Mouse (Mus musculus): Measurements from ENCODE around the gene Fam219b. TPM values are rescaled to one million over a fixed set of nuclear protein-coding genes. Genes with fewer than 3 reads are reported as not detected.
A peak's percentile ranks its signal among the peaks of the same experiment; 100 is the strongest.

Fam219b gene
- polyA plus RNA-seq, 1 experiment from 2014 or later = 23.6 TPM

DNA sequence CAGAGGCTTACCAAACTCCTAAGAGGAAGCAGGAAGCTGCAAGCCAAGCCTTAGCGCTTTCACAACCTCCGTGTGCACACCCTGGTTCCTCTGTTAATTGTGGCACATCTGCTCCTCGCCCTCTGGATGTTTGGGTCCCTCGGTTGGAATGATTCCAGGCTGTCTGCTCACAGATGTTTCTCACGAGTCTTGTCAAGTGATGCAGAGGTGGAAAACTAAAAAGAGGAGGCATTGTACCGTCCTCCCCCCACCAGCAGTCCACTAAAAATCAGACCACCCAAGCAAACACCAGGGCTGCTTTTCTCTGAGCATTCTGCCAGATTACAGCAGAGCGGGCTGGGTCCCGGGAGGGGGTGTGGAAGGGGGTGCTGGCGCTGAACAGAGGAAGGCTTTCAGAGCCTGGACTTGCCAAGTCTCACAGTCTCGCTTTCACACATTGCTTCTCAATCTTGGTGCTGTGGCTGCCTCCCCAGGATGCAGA is 28.5 kb downstream of the Fam219b start:
- Histone ChIP-seq H3K27me3 (replicated peaks; ENCODE audit: control insufficient read depth, insufficient read depth, low read length) (no peaks in the 10 kb centered on the region), H3K4me1 (ENCODE audit: control insufficient read depth, insufficient read depth, low read depth, low read length) (peaks cover 17% of the 10 kb centered on the region), H3K4me2 (ENCODE audit: low read length) (no peak overlapping the region; the same call in 1 of the 2 replicates), H3K9me3 (ENCODE audit: control insufficient read depth, low read length) (no peaks in the 10 kb centered on the region), H3K4me3 (ENCODE audit: low read length) (no peak overlapping the region), H3K9ac (ENCODE audit: low read depth, low read length) (no peak overlapping the region), H3K36me3 (ENCODE audit: control insufficient read depth, insufficient read depth, low read length) (peaks cover 10% of the 10 kb centered on the region; the same call in 1 of the 2 replicates), H3K27ac (ENCODE audit: low read depth, low read length) (peak overlapping the region; percentile 6)
- WGBS = 47% methylated on average over 10 of the region's 10 CpGs
- peak; percentile 45 for ATAC-seq

GRCm38 (mm10) chr9:57566846-57567245 is 29.5 kb downstream of the Fam219b start:
- Histone ChIP-seq H3K9me3 (ENCODE audit: control insufficient read depth, low read length) (no peaks in the 10 kb centered on the region), H3K9ac (ENCODE audit: low read depth, low read length) (no peak overlapping the region), H3K4me1 (ENCODE audit: control insufficient read depth, insufficient read depth, low read depth, low read length) (peaks cover 11% of the 10 kb centered on the region), H3K27me3 (replicated peaks; ENCODE audit: control insufficient read depth, insufficient read depth, low read length) (no peaks in the 10 kb centered on the region), H3K27ac (ENCODE audit: low read depth, low read length) (no peak overlapping the region), H3K4me3 (ENCODE audit: low read length) (no peak overlapping the region), H3K36me3 (ENCODE audit: control insufficient read depth, insufficient read depth, low read length) (peaks cover 13% of the 10 kb centered on the region; the same call in 1 of the 2 replicates), H3K4me2 (ENCODE audit: low read length) (no peak overlapping the region)
- no peak for ATAC-seq
- 61% methylated on average over 8 of the region's 8 CpGs for WGBS

- 94% methylated on average over 6 of the region's 6 CpGs for whole genome bisulfite sequencing
- Histone ChIP-seq H3K4me3 (ENCODE audit: low read length) (no peak overlapping the region), H3K27me3 (replicated peaks; ENCODE audit: control insufficient read depth, insufficient read depth, low read length) (no peaks in the 10 kb centered on the region), H3K27ac (ENCODE audit: low read depth, low read length) (no peak overlapping the region), H3K9me3 (ENCODE audit: control insufficient read depth, low read length) (no peaks in the 10 kb centered on the region), H3K4me1 (ENCODE audit: control insufficient read depth, insufficient read depth, low read depth, low read length) (peaks cover 3% of the 10 kb centered on the region; the same call in 1 of the 2 replicates), H3K36me3 (ENCODE audit: control insufficient read depth, insufficient read depth, low read length) (peaks cover 13% of the 10 kb centered on the region; the same call in 1 of the 2 replicates), H3K9ac (ENCODE audit: low read depth, low read length) (no peak overlapping the region), H3K4me2 (ENCODE audit: low read length) (no peak overlapping the region)
- ATAC-seq = no peak
Observed at GRCm38 (mm10) chr9:57568500-57568899, 31.2 kb downstream of the Fam219b start.

GRCm38 (mm10) chr9:57574397-57574796 is 37.1 kb downstream of the Fam219b start:
- no peaks in the 10 kb centered on the region for H3K27me3 ChIP-seq (replicated peaks; ENCODE audit: control insufficient read depth, insufficient read depth, low read length)
- H3K4me2 ChIP-seq (ENCODE audit: low read length) = no peak overlapping the region
- no peaks in the 10 kb centered on the region for H3K9me3 ChIP-seq (ENCODE audit: control insufficient read depth, low read length)
- H3K9ac ChIP-seq (ENCODE audit: low read depth, low read length) = no peak overlapping the region
- no peak for ATAC-seq
- no peaks in the 10 kb centered on the region for H3K4me1 ChIP-seq (ENCODE audit: control insufficient read depth, insufficient read depth, low read depth, low read length)
- H3K4me3 ChIP-seq (ENCODE audit: low read length) = no peak overlapping the region
- H3K27ac ChIP-seq (ENCODE audit: low read depth, low read length) = no peak overlapping the region
- H3K36me3 ChIP-seq (ENCODE audit: control insufficient read depth, insufficient read depth, low read length) = peaks cover 21% of the 10 kb centered on the region

DNA sequence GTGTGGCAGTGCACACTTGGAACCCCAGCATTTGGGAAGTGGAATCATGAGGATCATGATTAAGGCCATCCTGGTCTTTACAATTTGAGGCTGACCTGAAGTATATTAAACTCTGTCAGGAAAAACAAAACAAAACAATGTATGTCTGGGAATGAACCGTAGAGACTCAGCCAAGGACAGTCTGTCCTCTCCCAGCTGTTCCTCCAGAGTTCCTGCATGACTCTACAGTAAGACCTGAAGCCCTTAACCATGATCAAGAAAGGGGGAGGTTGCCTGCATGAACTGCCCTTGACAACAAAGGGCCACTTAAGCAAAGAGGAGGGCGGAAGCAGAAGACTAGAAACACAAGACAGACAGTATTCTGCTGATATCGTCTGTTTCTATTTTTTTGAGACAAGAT is 38.2 kb downstream of the Fam219b start:
- no peak for ATAC-seq
- H3K4me2 ChIP-seq (ENCODE audit: low read length) = no peak overlapping the region
- no peaks in the 10 kb centered on the region for H3K27me3 ChIP-seq (replicated peaks; ENCODE audit: control insufficient read depth, insufficient read depth, low read length)
- WGBS = 85% methylated on average over 3 of the region's 3 CpGs
- no peaks in the 10 kb centered on the region for H3K9me3 ChIP-seq (ENCODE audit: control insufficient read depth, low read length)
- no peak overlapping the region for H3K27ac ChIP-seq (ENCODE audit: low read depth, low read length)
- peaks cover 25% of the 10 kb centered on the region for H3K36me3 ChIP-seq (ENCODE audit: control insufficient read depth, insufficient read depth, low read length)
- H3K4me1 ChIP-seq (ENCODE audit: control insufficient read depth, insufficient read depth, low read depth, low read length) = no peaks in the 10 kb centered on the region
- no peak overlapping the region for H3K4me3 ChIP-seq (ENCODE audit: low read length)
- no peak overlapping the region for H3K9ac ChIP-seq (ENCODE audit: low read depth, low read length)

- no peak overlapping the region for H3K9ac ChIP-seq (ENCODE audit: low read depth, low read length)
- WGBS = 79% methylated on average over 6 of the region's 6 CpGs
Observed at GRCm38 (mm10) chr9:57577144-57577849, 40.0 kb downstream of the Fam219b start.

GRCm38 (mm10) chr9:57584991-57585390 is 47.7 kb downstream of the Fam219b start:
- WGBS = 92% methylated on average over 3 of the region's 3 CpGs
- H3K27me3 ChIP-seq (replicated peaks; ENCODE audit: control insufficient read depth, insufficient read depth, low read length) = no peaks in the 10 kb centered on the region
- no peaks in the 10 kb centered on the region for H3K9me3 ChIP-seq (ENCODE audit: control insufficient read depth, low read length)
- H3K4me1 ChIP-seq (ENCODE audit: control insufficient read depth, insufficient read depth, low read depth, low read length) = peaks cover 5% of the 10 kb centered on the region
- no peak overlapping the region for H3K9ac ChIP-seq (ENCODE audit: low read depth, low read length)
- no peak overlapping the region for H3K27ac ChIP-seq (ENCODE audit: low read depth, low read length)
- H3K36me3 ChIP-seq (ENCODE audit: control insufficient read depth, insufficient read depth, low read length) = peaks cover 51% of the 10 kb centered on the region
- no peak for ATAC-seq
- no peak overlapping the region for H3K4me3 ChIP-seq (ENCODE audit: low read length)
- no peak overlapping the region for H3K4me2 ChIP-seq (ENCODE audit: low read length)

More at GRCm38 (mm10) chr9:57577144-57577849, 40.0 kb downstream of the Fam219b start:
- Histone ChIP-seq H3K9me3 (ENCODE audit: control insufficient read depth, low read length) (no peaks in the 10 kb centered on the region), H3K4me1 (ENCODE audit: control insufficient read depth, insufficient read depth, low read depth, low read length) (no peaks in the 10 kb centered on the region), H3K27ac (ENCODE audit: low read depth, low read length) (no peak overlapping the region), H3K27me3 (replicated peaks; ENCODE audit: control insufficient read depth, insufficient read depth, low read length) (no peaks in the 10 kb centered on the region), H3K4me3 (ENCODE audit: low read length) (no peak overlapping the region), H3K4me2 (ENCODE audit: low read length) (no peak overlapping the region), H3K36me3 (ENCODE audit: control insufficient read depth, insufficient read depth, low read length) (peaks cover 32% of the 10 kb centered on the region)
- no peak for ATAC-seq

GRCm38 (mm10) chr9:57589224-57590126 is 52.1 kb downstream of the Fam219b start, which contains the start of gene Ulk3:
TSS of gene Ulk3 (plus strand) at chr9:57589452.
- under 1% methylated on average over 58 of the region's 58 CpGs for WGBS
- H3K27ac ChIP-seq (ENCODE audit: low read depth, low read length) = peak within 1 kb of the TSS; percentile 76
- peak within 1 kb of the TSS; percentile 78 for H3K4me2 ChIP-seq (ENCODE audit: low read length)
- H3K9ac ChIP-seq (ENCODE audit: low read depth, low read length) = peak within 1 kb of the TSS; percentile 80
- no peaks in the 10 kb centered on the region for H3K9me3 ChIP-seq (ENCODE audit: control insufficient read depth, low read length)
- H3K4me3 ChIP-seq (ENCODE audit: low read length) = peak within 1 kb of the TSS; percentile 67
- no peaks in the 10 kb centered on the region for H3K27me3 ChIP-seq (replicated peaks; ENCODE audit: control insufficient read depth, insufficient read depth, low read length)
- peaks cover 24% of the 10 kb centered on the region for H3K36me3 ChIP-seq (ENCODE audit: control insufficient read depth, insufficient read depth, low read length)
- H3K4me1 ChIP-seq (ENCODE audit: control insufficient read depth, insufficient read depth, low read depth, low read length) = peaks cover 13% of the 10 kb centered on the region
- peak; percentile 87 for ATAC-seq

GRCm38 (mm10) chr9:57590726-57591125 is 53.4 kb downstream of the Fam219b start:
- no peak for ATAC-seq
- no peak overlapping the region for H3K4me2 ChIP-seq (ENCODE audit: low read length)
- H3K27ac ChIP-seq (ENCODE audit: low read depth, low read length) = no peak overlapping the region
- H3K4me3 ChIP-seq (ENCODE audit: low read length) = no peak overlapping the region
- 35% methylated on average over 5 of the region's 5 CpGs for WGBS
- no peak overlapping the region for H3K9ac ChIP-seq (ENCODE audit: low read depth, low read length)
- peaks cover 21% of the 10 kb centered on the region for H3K36me3 ChIP-seq (ENCODE audit: control insufficient read depth, insufficient read depth, low read length)
- H3K9me3 ChIP-seq (ENCODE audit: control insufficient read depth, low read length) = no peaks in the 10 kb centered on the region
- peaks cover 13% of the 10 kb centered on the region for H3K4me1 ChIP-seq (ENCODE audit: control insufficient read depth, insufficient read depth, low read depth, low read length)
- no peaks in the 10 kb centered on the region for H3K27me3 ChIP-seq (replicated peaks; ENCODE audit: control insufficient read depth, insufficient read depth, low read length)
